Mouse (Mus musculus) mesoderm, embryonic 11.5 days (tissue): ENCODE data around the gene Socs2.

Experiments used
- DNase-seq: peaks from one replicate; pipeline ENCODE4 v3.0.0-alpha.2; 2012; ENCODE audit warnings: low read depth, low spot score

Gene Socs2

DNA sequence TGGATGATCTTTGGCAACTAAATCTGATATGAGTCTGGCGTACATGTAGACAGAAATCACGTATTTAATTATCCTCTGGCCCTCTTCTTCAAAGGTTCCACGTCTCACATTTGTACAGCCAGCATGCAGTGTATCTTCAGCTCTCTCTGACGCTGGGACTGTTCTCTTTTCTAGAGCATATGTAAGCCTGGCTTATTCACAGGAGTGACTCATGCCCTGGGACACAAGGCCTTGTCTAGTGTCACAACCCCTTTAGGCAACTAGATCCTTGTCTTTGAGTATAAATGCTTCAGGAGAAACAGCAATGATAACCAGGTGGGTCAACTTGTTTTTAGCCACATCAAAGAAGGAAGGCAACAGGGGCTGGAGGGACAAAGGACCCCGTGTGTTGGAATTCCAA, 5.7 kb upstream of the Socs2 start:
- DNase-seq = no peak

- no peak for DNase-seq
Observed at GRCm38 (mm10) chr10:95420284-95420683, 3.3 kb upstream of the Socs2 start.

DNA sequence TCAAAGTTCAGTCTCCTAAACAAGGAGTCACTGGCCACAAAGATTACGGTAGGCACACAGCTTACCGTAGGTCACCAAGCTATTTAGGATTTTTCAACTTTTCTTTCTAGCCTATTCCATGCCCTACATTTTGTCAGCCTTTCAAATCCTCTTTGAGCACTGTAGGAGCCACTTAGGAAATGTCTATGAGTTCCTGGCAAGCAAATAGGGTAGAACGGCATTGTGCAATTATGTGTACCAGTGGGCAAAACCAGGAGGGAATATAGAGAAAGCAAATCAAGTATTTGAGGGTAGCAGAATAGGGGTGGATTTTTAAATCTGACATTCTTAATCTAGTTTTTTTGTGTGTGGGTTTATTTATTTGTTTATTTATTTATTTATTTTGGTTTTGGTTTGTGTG, 2.7 kb upstream of the Socs2 start:
- no peak for DNase-seq

DNA sequence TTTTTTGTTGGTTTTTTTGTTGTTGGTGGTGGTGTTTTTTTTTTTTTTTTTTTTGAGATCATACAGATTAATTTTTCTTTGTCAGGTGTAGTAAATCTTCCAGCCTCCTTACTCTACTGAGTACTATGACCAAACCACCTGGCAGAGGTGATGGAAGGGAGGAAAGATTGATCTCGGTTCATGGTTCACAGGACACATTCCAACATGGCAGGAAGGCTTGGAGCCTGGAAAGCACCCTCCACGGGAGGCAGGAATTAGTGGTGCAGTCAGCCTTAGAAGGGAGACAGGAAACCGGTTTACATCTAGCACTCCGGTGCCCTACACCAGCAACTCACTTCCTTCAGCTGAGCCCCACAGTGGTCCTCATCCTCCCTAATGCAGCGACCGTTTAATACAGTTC, 1.7 kb upstream of the Socs2 start:
- no peak for DNase-seq

DNA sequence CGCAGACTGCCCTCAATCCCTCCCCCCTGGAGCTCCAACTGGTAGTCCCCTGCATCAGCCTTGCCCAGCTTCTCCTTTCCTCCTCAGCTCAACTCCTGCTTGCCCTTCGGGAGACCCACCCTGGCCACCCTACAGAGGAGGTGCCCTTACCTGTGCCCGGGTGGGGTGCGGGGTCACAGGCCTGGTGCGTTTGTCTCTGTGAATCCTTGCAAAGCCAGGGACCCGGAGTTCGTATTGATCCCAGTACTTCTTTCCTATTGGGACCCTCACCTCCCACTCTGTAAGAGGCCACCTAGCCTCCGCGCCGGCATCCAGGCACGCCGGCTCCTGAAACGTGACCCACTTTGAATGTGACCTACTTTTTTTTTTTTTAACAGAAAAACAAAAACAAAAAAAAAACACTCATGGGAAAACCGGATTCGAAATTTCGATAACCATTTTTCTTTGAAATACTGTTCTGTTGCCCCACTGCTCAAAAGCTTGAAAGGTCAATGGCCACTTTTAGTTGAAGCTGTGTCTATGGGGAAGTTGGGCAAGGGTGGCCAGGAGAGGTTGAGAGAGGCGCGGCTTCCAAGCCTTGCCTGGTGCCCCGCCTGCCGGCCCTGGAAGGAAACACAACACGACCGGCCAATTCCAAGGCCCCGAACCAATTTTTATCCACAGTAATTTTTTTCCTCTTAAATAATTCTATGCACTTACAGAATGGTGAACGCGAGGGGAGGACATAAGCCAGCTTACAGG, 686 bp upstream of the Socs2 start:
- peak; percentile 71 for DNase-seq

GRCm38 (mm10) chr10:95416361-95416684, 657 bp downstream of the Socs2 start:
- DNase-seq = no peak

DNA sequence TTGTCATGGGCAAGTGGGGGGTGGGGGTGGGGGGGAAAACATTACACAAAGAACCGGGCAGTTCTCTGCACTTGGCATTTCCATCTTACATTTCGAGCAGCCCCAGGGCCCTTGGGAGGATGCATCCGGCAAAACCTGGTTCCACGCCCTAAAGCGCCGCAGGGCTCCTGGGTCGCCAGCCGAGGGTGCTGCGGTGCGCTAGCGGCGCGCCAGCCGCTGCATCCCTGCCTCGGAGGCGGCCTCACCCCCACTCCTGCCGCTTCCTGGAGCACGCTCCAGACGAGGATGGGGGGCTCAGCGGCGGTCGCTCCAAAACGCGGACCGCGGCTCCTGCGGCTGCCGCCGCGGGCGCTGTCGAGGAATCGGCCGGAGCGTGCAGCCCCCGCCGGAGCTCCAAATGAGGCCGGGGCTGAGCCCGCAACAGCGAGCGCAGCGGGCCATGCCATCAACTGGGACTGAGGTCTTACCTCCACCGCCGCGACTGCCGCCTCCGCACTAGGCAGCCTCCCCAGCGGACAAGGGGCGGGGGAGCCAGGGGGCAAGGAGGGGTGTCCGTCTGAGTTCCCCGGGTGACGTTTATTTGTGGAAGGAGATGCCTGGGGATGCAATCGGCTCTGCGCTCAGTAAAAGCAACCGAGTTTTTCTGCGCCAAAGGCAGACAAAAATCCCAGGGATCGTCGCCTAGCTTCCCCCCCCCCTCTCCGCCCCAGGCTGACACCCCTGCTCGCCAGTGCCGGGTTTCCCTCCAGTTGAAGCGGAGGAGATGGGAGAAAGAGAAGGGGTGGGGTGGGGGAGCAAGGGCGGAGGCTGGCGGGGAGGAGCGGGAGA, 1.2 kb downstream of the Socs2 start:
- DNase-seq = peak; percentile 57

DNA sequence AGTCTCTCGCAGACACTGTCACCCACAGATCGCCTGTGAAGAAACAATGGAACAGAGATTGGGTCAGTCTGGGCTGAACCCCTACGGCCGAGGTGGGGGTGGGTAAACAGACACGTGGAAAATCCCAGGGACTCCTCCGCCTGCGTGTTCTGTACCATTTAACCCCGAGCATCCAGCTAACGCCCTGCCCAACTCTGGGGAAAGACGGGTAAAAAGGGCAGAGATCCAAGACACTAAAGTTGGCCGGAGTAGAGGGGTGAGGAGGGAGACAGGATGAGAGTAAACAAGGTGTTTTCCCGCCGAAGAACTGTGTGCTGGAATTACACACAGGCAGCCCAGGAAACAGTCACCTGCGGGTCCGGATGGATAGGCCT, 1.8 kb downstream of the Socs2 start:
- no peak for DNase-seq

- peak; percentile 68 for DNase-seq
Observed at GRCm38 (mm10) chr10:95414316-95415158, 2.4 kb downstream of the Socs2 start.

DNA sequence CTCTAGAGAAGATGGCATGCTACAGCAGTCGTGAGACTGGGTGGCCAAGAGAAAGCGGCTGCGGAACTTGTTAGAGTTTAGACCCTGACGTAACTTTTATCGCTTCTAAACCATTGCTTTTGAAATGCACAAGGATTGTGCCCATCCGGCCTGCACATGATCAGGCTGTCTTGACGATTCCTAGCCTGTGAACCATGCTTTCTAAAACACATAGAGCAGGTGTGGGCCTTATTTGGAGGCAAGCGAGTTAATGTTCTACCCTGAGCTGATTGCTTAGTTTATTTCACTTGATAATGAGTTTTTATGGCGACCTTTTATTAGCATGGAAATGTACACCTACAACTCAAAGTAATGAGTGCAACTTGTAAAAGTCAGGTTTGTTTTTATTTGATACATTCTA, 5.8 kb downstream of the Socs2 start:
- DNase-seq = no peak

GRCm38 (mm10) chr10:95410709-95411108, 6.3 kb downstream of the Socs2 start:
- DNase-seq = no peak

- no peak for DNase-seq
Observed at GRCm38 (mm10) chr10:95410209-95410608, 6.8 kb downstream of the Socs2 start.

DNA sequence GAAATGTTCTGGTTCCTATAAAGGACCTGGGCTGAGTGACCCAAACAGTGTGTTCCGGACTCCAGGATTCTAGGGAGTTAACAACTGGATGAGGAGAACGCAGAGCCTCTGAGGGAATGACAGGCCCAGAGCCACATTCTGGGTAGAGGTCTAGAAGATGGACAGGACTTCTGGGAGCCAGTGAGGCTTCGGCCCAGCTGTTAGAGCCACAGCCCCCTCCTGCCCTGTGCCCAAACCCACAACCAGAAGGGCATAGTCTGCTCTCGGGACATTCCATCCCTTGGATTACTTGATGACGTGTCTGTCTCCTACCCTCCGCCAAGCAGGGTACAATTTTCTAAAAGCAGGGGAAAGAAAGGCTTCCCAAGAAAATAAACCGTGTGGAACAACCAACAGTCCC, 7.8 kb downstream of the Socs2 start:
- DNase-seq = no peak

DNA sequence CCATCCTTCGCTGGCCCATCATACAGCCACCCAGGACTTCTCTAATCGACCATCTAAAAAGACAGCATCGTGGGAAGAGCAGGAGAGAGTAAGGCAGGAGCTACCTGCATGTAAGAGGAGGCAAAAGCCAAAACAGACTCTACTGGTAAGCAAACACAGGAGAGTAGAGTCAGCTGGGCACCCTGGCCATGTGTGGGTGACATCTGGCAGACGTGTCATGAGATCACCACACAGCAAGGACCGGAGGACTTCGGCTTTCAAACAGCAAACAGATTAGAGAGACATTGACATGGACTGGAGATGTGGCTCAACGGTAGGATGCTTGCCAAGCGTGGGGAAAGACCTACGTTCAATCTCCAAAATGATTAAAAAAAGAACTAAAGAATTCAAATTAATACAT, 8.5 kb downstream of the Socs2 start:
- DNase-seq = no peak

GRCm38 (mm10) chr10:95407541-95408160, 9.3 kb downstream of the Socs2 start:
- no peak for DNase-seq

DNA sequence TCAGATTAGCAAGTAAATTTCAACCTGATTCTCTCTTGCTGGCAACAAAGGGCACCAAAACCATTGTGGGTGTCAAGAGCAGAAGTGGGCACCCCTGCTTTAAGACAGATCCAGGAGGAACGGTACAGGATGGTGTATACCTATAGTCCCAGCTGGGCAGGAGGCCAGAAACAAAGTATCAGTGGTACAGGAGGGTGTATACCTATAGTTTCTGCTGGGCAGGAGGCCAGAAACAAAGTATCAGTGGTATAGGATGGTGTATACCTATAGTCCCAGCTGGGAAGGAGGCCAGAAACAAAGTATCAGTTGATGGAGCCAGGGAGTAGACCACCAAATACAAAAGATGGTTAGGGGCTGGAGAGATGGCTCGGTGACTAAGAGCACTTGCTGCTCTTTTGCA, 12.2 kb downstream of the Socs2 start:
- no peak for DNase-seq

- DNase-seq = no peak
Observed at GRCm38 (mm10) chr10:95399689-95400354, 17.2 kb downstream of the Socs2 start.

GRCm38 (mm10) chr10:95398489-95398888, 18.5 kb downstream of the Socs2 start:
- no peak for DNase-seq

- no peak for DNase-seq
Observed at GRCm38 (mm10) chr10:95397191-95397835, 19.7 kb downstream of the Socs2 start.

- no peak for DNase-seq
Observed at GRCm38 (mm10) chr10:95396356-95396755, 20.6 kb downstream of the Socs2 start.
